Mouse (Mus musculus) megakaryocyte progenitor cell, adult 5-6 weeks (primary cell): Measurements from ENCODE around the gene Tmppe. TPM values are rescaled to one million over a fixed set of nuclear protein-coding genes. Genes with fewer than 3 reads are reported as not detected.

Source experiments
- ATAC-seq: replicated peaks from 2 replicates; pipeline ENCODE4 v1.8.0; 2016; ENCODE audit warnings: mild to moderate bottlenecking, moderate TSS enrichment, inconsistent platforms; ENCODE audit not compliant: poor library complexity
- total RNA-seq, 2 experiments: library from RNA; stranded (forward) in 1 of 2; stranded (reverse) in 1 of 2; fragments of 157-497, 149-512 nt in 1 of 2; fragments of 200-1000 nt in 1 of 2; gene quantifications; 2 replicates each; pipeline versions ENCODE4 v1.2.3 to v1.2.4; 2015 to 2017

Tmppe gene
- total RNA-seq, 2 experiments from 2014 or later, result 3.4 to 5.0 TPM

- ATAC-seq, result no peak
Measured at GRCm38 (mm10) chr9:114440548-114440947, 39.6 kb downstream of the Tmppe start.

GRCm38 (mm10) chr9:114442225-114442624 lies 41.3 kb downstream of the Tmppe start:
- ATAC-seq, result peak; percentile 63

- ATAC-seq, result no peak
Measured at GRCm38 (mm10) chr9:114442893-114443292, 42.0 kb downstream of the Tmppe start.

GRCm38 (mm10) chr9:114443351-114443750 lies 42.4 kb downstream of the Tmppe start:
- ATAC-seq, result no peak

- ATAC-seq, result no peak
Measured at GRCm38 (mm10) chr9:114446887-114447286, 46.0 kb downstream of the Tmppe start.

- ATAC-seq, result no peak; the same call in 1 of the 2 replicates
Measured at GRCm38 (mm10) chr9:114448700-114449099, 47.8 kb downstream of the Tmppe start.

- ATAC-seq, result no peak
Measured at GRCm38 (mm10) chr9:114449120-114449754, 48.3 kb downstream of the Tmppe start.

- ATAC-seq, result no peak
Measured at GRCm38 (mm10) chr9:114451615-114452014, 50.7 kb downstream of the Tmppe start.

GRCm38 (mm10) chr9:114452418-114452817 lies 51.5 kb downstream of the Tmppe start:
- ATAC-seq, result no peak

GRCm38 (mm10) chr9:114455420-114455819 lies 54.5 kb downstream of the Tmppe start:
- ATAC-seq, result no peak

Other genes starting within 250 kb of the Tmppe start
- gene Bcl2a1c, start 71.0 kb upstream of the Tmppe start, total RNA-seq (2015), result not detected in 2 replicates
- not detected in 2 replicates for gene Bcl2a1c, start 71.0 kb upstream of the Tmppe start, total RNA-seq (2017)
- gene Crtap, start 10.4 kb upstream of the Tmppe start, total RNA-seq (2015), result 79.4 and 90.2 TPM in 2 replicates
- gene Crtap, start 10.4 kb upstream of the Tmppe start, total RNA-seq (2017), result 22.0 and 33.4 TPM in 2 replicates
- 40.1 and 42.1 TPM in 2 replicates for gene Glb1, start within 50 bp of the Tmppe start, total RNA-seq (2015)
- gene Glb1, start within 50 bp of the Tmppe start, total RNA-seq (2017), result 36.3 and 38.4 TPM in 2 replicates
- not detected in 2 replicates for gene Ccr4, start 103.8 kb downstream of the Tmppe start, total RNA-seq (2015)
- not detected in 2 replicates for gene Ccr4, start 103.8 kb downstream of the Tmppe start, total RNA-seq (2017)
- gene C130032M10Rik, start 114.6 kb downstream of the Tmppe start, total RNA-seq (2015), result not detected in 2 replicates
- gene C130032M10Rik, start 114.6 kb downstream of the Tmppe start, total RNA-seq (2017), result not detected in 2 replicates
- gene Trim71, start 163.3 kb downstream of the Tmppe start, total RNA-seq (2015), result 0.02 TPM in 1 of 2 replicates, not detected in the other
- not detected in 2 replicates for gene Trim71, start 163.3 kb downstream of the Tmppe start, total RNA-seq (2017)
- 23.3 and 23.7 TPM in 2 replicates for gene Cnot10, start 239.1 kb downstream of the Tmppe start, total RNA-seq (2015)
- gene Cnot10, start 239.1 kb downstream of the Tmppe start, total RNA-seq (2017), result 48.1 and 55.7 TPM in 2 replicates